In genomic region chr4:115784769-115785510, GRCm38 (mm10) we compare ENCODE assay signal across 8 mouse cellular contexts. TPM values are rescaled to one million over a fixed set of nuclear protein-coding genes. Genes with fewer than 3 reads are reported as not detected.
A peak's percentile ranks its signal among the peaks of the same experiment; 100 is the strongest.
DNase-seq lines count a peak whose midpoint lies in the region; ATAC-seq lines count a peak whose summit lies in the region.

Atpaf1 (plus strand) TSS chr4:115784812.

- H3K27ac ChIP-seq in lung, embryonic 16.5 days (ENCODE audit: low read length), result peak within 1 kb of the TSS; percentile 27; the same call in 1 of the 2 replicates

- peaks cover 6% of the 10 kb centered on the region for H3K36me3 ChIP-seq in lung, embryonic 16.5 days (ENCODE audit: control insufficient read depth, insufficient read depth, low read length)

- peaks cover 8% of the 10 kb centered on the region; the same call in 1 of the 2 replicates for H3K4me1 ChIP-seq in lung, embryonic 16.5 days (replicated peaks; ENCODE audit: control insufficient read depth, insufficient read depth, low read length)

- H3K4me3 ChIP-seq in lung, embryonic 16.5 days (ENCODE audit: low read length), result peak within 1 kb of the TSS; percentile 82

- ATAC-seq in frontal cortex, adult (ENCODE audit: low TSS enrichment), result peak; percentile 85
- ATAC-seq in hematopoietic stem cell, adult 5-6 weeks (replicated peaks in 1 of 2; ENCODE audit: insufficient read depth in 1 of 2, low FRiP score in 2 of 2, low TSS enrichment in 1 of 2, low read depth in 1 of 2, poor library complexity in 2 of 2, severe bottlenecking in 2 of 2), result peak; percentile 66 to 89
- ATAC-seq in lung, embryonic 16.5 days (ENCODE audit: low read depth), result peak; percentile 81

- H3K4me2 ChIP-seq in lung, embryonic 16.5 days (ENCODE audit: low read depth, low read length), result peak within 1 kb of the TSS; percentile 88

- under 1% methylated on average over 36 of the region's 69 CpGs for WGBS in lung, embryonic 16.5 days

- peak; percentile 67 for DNase-seq in MN1 (ENCODE audit: low spot score)
- peak; percentile 78 for DNase-seq in cerebellum, adult 8-10 months
- peak; percentile 45 for DNase-seq in layer of hippocampus, adult 9-10 months (ENCODE audit: low spot score)
- peak; percentile 69 for DNase-seq in ovary, postnatal 10 days (ENCODE audit: low spot score)
- DNase-seq in thymus, postnatal 0 days (ENCODE audit: low spot score), result peak; percentile 68

- H3K9ac ChIP-seq in lung, embryonic 16.5 days (ENCODE audit: low read length), result peak within 1 kb of the TSS; percentile 89

- H3K27me3 ChIP-seq in lung, embryonic 16.5 days (ENCODE audit: control insufficient read depth, insufficient read depth, low read depth, low read length), result no peaks in the 10 kb centered on the region

- H3K9me3 ChIP-seq in lung, embryonic 16.5 days (ENCODE audit: control insufficient read depth, low read length), result no peaks in the 10 kb centered on the region

RNA-seq across cellular contexts. Expression of gene Atpaf1, which starts in this region (rescaled TPM):
- total RNA-seq in hematopoietic stem cell, adult 5-6 weeks (2017), result 13.7 and 16.8 TPM in 2 replicates
- 38.6 and 45.1 TPM in 2 replicates for polyA plus RNA-seq in lung, embryonic 16.5 days (2015; fragmentation: Nextera tagmentation; extraction: Ambion mirVana)
- 42.7 and 51.1 TPM in 2 replicates for polyA plus RNA-seq in thymus, postnatal 0 days (2015; fragmentation: Nextera tagmentation; extraction: Ambion mirVana)

Comparison
In these comparisons a context has a peak if more than half of its experiments do, and no peak if none do; other contexts are left out.
1. Peak in every context shown above with its lines: DNase-seq, ATAC-seq, H3K4me3 ChIP-seq and H3K27ac ChIP-seq.